Mouse (Mus musculus) bone marrow, adult 2 months (tissue): ENCODE data around the gene Arid3c.

Experiments used
- CTCF ChIP-seq: fragments of 200-500 bp; IDR thresholded peaks from 2 replicates; pipeline ENCODE4 v1.5.1; 2011; ENCODE audit warnings: low read length, control low read depth; ENCODE audit not compliant: control insufficient read depth, insufficient read depth
- POLR2A ChIP-seq: fragments of 200-500 bp; IDR thresholded peaks from 2 replicates; pipeline ENCODE4 v1.6.1; 2011; ENCODE audit warnings: low read depth, mild to moderate bottlenecking, control low read depth, low read length, borderline replicate concordance; ENCODE audit not compliant: control insufficient read depth

DNA sequence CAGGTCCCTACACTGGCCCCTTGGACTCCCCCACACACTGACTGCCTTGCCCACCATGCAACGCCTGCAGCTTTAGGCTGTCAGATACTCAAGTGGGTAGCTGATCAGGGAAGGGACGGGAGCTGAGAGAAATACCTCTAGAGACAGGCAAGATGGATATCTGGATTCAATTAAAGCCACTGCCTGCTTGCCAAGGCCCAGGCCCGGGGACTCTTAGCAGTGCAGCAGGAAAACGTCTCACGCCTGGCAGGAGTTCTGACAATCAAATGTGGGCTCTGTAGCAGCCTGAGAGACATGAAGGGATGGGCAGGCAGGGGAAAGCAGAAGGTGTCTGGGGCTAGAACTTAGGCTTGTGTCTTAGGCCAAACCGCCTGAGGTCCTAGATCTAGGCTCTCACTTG is 14.1 kb downstream of the Arid3c start:
- TF ChIP-seq CTCF (no peak), POLR2A (no peak)
